Mouse (Mus musculus) thymus, postnatal 25 days (tissue): Measurements from ENCODE around the gene Catsperz.

Experiments used
- DNase-seq: peaks from one replicate; pipeline ENCODE4 v3.0.0; 2022

Catsperz gene

DNA sequence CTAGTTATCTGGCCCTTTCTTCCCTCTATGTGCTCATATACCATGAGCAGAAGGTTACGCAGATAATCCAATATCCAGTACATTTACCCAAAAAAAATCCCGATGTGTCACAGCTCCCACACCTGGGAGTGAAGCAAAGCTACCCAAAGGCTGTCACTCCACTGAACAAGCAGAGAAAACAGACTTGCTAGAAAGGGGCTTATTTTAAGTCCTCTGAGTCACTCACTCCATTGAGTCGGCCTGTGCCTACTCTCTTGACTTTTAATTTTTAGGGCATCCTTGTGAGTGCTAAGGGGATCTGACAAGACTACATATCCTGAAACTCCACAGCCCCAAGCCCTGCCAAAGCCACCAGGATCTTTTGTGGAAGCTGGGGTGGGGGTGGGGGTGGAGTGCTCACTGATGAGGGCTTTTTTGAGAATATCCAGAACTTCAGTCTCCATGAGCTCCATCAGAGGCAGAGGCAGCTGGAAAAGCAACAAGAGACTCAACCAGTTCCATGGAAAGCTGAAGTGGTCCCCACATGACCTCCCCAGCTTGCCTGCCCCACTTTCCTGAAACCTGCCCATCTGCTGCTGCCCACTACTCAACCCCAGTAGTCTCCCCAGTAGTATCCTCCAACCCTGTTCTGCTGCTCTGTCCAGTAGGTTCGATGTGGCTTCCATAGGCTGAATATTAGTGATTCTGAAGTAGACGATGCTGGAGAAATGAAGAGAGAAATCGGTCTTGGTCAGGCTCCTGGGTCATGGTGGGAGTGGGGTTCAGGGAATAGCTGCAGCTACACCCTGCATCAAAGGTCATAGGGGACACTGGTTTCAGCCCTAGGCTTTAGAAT, 2.1 kb downstream of the Catsperz start:
- no peak for DNase-seq

GRCm38 (mm10) chr19:6921647-6922567, 3.3 kb downstream of the Catsperz start, which contains the start of gene Esrra:
Esrra (minus strand) TSS chr19:6921813.
- DNase-seq = peak; percentile 100

DNA sequence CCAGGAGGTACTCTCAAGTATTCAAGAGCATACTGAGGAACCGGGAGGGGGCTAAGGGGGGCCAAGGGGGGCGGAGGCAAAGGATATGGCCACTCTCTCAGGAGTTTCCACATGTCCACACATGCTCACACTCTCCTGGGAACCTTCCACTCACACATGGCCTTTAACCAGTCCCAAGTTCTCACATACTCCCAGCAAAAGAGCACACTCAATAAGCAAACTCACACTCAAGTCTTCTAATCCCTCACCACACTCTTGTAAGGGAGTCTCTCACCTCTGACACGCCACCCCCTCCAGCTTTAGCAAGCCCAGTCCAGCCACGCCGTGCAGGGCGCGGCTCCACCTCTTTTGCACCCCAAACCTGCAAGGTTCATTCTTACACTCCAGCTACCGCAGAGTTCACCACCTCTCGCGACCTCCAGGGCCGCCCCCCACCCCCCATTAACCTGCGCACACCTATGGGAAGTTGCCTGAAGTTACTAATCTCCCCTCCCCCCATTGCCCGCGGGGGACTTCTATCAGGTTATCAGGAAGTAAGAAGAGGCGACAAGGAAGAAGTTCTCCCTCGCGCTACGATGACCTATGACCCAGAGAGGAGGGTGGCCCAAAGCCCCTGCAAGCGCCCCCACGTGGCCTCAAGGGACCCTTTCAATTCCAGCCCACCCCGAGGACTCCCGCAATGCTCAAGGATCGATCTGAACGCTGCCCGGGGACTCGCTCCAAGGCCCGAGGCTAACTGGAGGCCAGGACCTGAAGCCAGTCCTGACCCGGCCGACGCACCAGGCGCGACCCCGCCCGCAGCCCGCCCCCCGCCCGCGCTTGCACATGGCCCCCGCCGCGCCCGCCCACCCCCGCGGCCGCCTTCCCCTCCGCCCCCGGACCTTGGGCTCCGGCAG, 4.2 kb downstream of the Catsperz start:
- peak; percentile 69 for DNase-seq

DNA sequence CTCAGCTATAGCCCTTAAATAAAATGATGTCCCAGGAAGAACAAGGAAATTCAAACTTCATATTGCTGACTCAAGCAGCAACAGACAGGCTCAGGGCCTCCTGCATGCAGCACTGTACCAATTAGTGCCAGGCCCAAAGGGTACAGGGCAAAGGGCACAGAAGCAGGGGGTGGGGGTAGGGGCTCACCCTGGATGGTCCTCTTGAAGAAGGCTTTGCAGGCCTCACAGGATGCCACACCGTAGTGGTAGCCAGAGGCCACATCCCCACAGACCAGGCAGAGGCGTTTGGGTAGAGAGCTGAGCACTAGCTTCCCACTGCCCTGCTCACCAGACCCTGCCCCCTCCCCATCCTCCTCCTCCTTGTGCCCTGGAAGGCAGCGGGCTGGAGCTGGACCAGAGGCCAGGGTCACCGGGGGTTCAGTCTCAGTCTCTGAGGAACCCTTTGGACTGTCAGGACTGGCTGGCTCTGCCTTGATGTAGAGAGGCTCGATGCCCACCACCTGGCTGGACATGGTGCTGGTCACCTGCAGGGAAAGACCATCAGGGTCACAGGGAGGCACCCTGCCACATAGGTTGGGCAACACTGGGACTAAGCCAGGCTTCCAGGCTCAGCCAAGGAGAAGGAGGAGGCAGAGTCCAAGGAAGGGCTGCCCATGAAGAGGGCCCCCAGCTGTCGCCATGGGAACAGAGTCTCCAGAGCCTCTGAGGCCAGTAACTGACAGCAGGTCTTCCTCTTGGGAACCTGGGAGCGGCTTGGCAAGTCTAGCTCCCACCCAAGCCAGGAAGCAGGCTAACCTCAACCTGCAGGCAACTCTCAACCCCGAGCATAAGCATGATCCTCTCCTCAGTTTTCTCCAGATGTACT, 5.1 kb downstream of the Catsperz start:
- no peak for DNase-seq

DNA sequence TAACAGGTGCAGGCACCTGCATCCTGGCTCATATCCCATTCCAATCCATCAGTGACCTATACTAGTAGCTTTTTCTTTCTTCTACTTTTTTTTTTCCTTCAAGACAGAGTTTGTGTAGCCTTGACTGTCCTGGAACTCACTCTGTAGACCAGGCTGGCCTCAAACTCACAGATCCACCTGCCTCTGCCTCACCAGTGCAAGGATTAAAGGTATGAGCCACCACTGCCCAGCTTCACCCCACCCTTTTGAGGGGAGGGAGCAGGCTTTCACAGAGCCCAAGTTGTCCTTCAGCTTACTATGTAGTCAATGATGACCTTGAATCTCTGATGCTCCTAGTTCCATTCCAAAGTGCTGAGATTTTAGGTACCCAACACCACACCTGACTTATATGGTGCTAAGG, 5.7 kb downstream of the Catsperz start:
- DNase-seq = no peak

DNA sequence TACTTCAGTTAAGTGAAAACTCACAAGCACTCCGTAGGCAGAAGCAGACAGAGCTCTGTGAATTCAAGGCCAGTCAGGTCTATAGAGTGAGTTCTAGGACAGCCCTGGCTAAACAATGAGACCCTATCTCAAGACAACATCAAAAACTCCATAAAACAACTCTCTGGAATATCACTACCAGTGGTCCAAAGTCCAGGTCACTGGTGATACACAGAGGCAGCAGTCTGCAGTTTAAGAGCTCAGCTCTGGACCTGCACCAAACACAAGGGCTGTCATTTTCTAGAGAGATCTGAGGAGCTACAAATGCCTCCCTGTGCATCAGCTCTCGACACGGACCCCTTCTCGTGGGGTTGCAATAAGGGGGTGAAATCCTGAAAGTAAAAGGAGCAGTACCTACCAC, 6.9 kb downstream of the Catsperz start:
- DNase-seq = no peak

DNA sequence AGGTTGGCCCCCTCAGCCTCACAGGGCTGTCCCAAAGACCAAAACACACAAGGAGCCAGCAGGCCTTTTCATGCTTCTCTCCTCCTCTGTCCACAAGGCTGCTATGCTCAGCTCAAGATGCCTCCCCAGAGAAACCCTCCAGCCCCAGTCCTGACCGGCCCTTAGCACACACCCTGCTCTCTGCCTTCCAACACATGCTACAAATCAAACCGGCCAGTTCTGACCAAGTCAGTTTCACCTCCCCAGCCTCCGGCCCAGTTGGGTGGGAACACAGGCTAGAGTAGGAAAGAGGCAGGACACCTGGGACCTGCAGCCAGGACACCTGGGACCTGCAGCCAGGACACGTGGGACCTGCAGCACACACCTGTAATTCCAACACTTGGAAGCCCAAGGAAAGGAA, 8.7 kb downstream of the Catsperz start:
- DNase-seq = no peak

DNA sequence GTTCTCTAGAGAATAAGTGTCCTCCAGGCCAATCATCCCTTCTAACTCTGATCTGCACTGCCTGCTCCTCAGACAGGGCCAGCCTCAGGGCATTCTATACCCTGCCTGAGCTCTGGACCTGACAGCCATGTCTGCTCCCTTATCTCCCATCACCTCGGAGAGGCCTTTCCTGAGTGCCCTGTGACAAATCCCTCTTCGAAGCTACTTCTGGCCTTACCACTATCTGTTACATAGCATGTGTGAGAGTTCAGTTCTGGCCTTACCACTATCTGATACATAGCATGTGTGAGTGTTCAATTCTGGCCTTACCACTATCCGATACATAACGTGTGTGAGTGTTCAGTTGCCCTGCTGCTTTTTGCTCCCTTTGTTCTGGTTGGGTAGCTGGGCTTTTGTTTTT, 9.9 kb downstream of the Catsperz start:
- DNase-seq = no peak

DNA sequence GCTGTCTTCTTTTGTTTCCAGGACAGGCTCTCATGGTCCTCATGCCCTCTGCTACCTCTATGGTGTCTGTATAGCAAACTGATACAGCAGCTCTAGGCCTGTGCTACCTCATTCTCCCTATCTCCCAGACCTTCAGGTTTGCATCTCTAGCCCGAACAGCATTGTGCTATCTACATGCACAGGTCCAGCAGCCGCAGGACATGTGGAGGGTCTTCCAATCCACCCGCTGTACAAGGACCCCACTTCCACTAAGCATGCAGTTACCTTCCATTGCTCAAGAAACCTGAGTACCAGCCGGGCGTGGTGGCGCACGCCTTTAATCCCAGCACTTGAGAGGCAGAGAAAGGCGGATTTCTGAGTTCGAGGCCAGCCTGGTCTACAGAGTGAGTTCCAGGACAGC, 10.6 kb downstream of the Catsperz start:
- no peak for DNase-seq

DNA sequence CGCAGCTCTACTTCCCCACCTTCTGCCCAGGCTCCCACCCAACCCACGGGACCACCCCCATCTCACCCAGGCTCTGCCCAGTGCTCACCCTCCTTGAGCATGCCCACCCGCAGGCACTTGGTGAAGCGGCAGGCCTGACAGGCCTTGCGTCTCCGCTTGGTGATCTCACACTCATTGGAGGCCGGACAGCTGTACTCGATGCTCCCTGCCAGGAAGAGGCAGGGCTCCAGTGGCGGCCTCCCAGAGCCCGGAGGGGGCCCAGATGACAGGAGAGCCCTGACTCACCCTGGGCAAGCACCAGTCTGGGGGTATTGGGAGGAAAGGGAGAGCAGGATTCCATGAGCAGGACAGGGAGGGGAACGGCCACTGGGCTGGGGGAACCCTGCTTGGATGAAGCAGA, 11.2 kb downstream of the Catsperz start:
- DNase-seq = no peak

DNA sequence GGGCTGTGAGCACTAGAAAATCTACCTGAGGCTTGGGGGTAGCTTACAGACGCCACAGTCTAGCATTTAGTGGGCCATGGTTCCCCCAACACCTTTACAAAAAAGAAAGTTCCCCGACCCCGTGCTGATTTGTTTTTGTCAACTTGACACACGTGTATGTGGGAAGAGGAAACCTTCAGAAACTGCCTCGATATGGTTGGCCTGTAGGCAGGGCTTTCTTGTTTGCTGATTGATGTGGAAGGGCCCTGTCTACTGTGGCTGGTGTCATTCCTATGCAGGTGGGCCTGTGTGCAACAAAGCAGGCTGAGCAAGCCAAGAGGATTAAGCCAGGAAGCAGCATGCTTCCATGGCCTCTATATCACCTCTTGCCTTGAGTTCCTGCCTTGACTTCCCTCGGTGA, 12.1 kb downstream of the Catsperz start:
- no peak for DNase-seq

DNA sequence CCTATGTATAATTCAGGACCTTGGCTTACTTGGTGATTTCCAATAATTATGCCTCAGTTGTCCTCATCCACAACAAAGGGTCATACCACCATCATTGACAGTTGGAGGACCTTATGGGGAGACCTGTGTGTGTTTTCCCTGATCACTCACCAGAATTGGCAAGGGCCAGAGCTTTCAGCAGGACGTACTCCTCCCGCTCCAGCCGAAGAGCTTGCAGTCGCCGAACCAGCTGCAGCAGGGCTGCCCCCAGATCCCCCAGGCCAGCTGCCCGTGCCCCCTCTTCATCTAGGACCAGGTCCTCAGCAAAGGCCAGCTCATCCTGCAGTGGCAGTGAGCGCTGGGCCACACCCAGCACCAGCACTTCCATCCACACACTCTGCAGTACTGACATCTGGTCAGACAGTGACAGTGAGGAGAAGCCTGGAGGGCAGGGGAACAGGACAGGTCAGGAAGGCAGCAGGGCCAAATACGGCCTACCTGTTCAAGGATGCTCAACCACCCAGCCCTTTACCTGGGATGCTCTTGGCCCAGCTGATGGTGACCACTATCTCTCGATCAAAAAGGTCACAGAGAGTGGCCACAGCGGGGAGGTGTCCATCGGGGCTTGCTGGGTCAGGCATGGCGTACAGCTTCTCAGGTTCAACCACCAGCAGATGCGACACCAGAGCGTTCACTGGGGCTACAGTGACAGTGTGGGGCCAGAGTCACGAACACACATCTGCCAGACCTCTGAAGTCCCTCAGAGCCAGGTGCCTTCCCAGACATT, 12.8 kb downstream of the Catsperz start:
- no peak for DNase-seq

GRCm38 (mm10) chr19:6911101-6912074, 13.8 kb downstream of the Catsperz start:
- no peak for DNase-seq

- peak; percentile 63 for DNase-seq
Observed at GRCm38 (mm10) chr19:6910306-6910705, 14.9 kb downstream of the Catsperz start.

DNA sequence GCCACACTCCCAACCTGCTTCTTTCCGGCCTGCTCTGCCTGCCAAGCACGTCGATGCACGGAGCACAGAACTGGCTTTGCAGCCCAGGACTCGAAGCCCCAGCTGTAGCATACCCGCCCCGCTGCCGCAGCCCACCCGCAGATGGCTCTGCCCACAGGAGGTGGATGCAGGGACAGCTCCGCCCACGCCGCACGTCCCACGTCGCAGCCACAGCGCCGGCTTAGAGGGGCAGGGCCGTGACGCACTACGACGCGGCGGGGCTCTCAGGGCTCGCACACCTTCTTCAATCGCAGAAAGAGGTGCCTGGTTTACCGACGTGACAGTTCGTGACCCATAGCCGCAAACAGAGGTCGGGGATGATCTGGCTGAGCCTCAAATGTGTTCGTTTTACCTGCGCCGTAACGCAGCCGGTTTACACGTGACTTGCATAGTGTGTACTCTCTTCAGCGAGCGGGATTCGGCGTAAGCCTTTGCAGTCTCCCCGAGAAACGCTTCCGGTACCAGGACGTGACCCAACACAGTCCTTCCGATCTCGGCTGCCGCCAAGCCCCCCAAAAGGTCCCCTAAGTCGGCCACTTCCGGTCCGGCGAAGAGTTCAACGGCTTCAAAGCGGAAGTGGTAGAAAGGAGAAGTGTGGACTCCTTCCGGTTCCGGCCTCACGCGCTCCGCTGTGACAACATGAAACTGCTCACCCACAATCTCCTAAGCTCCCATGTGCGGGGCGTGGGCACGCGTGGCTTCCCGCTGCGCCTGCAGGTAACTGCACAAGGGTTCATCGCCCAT, 15.5 kb downstream of the Catsperz start, which contains the start of the genes Trmt112 and Prdx5:
Gene Trmt112 (plus strand): TSS at position 192 of the 783 bp plus-strand sequence.
Gene Prdx5 (minus strand): TSS at position 600 of the 783 bp plus-strand sequence.
- peak; percentile 89 for DNase-seq

GRCm38 (mm10) chr19:6909021-6909420, 16.2 kb downstream of the Catsperz start:
- DNase-seq = no peak

GRCm38 (mm10) chr19:6907811-6908540, 17.2 kb downstream of the Catsperz start:
- DNase-seq = no peak

DNA sequence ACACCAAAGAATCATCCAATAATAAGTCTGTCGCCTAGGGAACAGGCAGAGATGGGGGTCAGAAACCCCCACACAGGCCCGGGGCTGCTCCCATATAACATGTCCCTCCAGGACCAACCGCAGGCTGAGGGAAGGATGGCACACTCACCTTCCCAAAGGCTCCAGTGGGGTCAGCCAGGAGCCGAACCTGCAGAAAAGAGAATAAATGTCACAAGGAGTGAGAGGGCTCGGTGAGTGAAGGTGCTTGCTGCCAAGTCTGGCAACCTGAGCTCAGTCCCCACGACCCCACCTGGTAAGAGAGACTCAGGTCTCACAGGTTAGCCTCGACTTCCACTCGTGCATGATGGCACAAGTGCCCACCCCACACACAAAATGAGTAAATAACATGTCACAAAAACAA, 18.1 kb downstream of the Catsperz start:
- no peak for DNase-seq
